Mouse (Mus musculus): ENCODE measurements around the gene Cnn1. TPM values are rescaled to one million over a fixed set of nuclear protein-coding genes. Genes with fewer than 3 reads are reported as not detected.

The Cnn1 gene
- total and polyA plus RNA-seq, 3 experiments, result not detected

DNA sequence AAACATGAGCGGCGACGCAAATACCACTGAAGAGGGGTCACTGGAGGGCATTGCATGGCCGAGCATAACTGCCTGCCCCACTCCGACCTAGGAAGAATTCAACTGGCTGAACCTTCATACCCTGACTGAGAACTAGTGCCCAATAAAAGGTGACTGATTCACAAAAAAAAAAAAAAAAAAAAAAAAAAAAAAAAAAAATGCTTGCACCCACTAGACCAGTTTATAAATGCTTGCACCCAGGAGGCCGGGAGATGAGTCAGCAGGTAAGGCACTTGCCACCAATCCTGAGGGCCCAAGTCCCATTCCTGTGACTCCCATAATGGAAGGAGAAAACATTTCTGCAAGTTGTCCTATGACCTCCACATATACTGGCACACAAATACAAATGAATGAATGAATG is 6.3 kb upstream of the Cnn1 start:
- dilution Hi-C loops (cut with MboI; ENCODE audit: extremely low pct_ligation_motif_present, extremely low pct_unique_long_range_greater_than_20kb, low sequenced_read_pairs), result no loop called here
- Histone ChIP-seq H3K4me3 (replicated peaks in 1 of 3; ENCODE audit: low read depth in 2 of 3, low read length in 2 of 3, poor library complexity in 1 of 3) (no peak overlapping the region), H3K27ac (ENCODE audit: insufficient read depth, low read depth) (no peak overlapping the region), H3K27me3 (replicated peaks) (peaks cover 15% of the 10 kb centered on the region), H3K79me2 (replicated peaks; ENCODE audit: control insufficient read depth, extremely low read depth, insufficient read depth, poor library complexity, severe bottlenecking) (no peaks in the 10 kb centered on the region), H3K9ac (ENCODE audit: insufficient read depth, low read depth) (no peak overlapping the region), H3K9me3 (replicated peaks; ENCODE audit: low read length) (no peaks in the 10 kb centered on the region), H3K4me2 (ENCODE audit: insufficient read depth, low read depth, poor library complexity, severe bottlenecking) (no peak overlapping the region), H3K4me1 (ENCODE audit: control insufficient read depth in 1 of 2, insufficient read depth in 2 of 2) (peaks cover 4 to 7% of the 10 kb centered on the region in 2 experiments; a peak in 2 of 4 replicates), H3K36me3 (replicated peaks in 1 of 2; ENCODE audit: control insufficient read depth in 1 of 2, insufficient read depth in 1 of 2, low read length in 1 of 2) (no peaks in the 10 kb centered on the region)
- DNase-seq (ENCODE audit: extremely low read depth), result no peak
- in situ Hi-C loops (cut with MboI; ENCODE audit: low pct_ligation_motif_present, low pct_unique_long_range_greater_than_20kb, low sequenced_read_pairs), result no loop called here
- TF ChIP-seq SMC3 (IDR thresholded peaks at IDR 0.05; ENCODE audit: low read depth, low read length) (no peak), SIN3A (IDR thresholded peaks at IDR 0.05; ENCODE audit: low read length) (no peak), ZMIZ1 (IDR thresholded peaks at IDR 0.05; ENCODE audit: low read depth, low read length) (no peak), KAT2A (IDR thresholded peaks at IDR 0.05; ENCODE audit: insufficient replicate concordance, low read length) (no peak), ZNF384 (IDR thresholded peaks at IDR 0.05; ENCODE audit: low read depth, low read length) (0 out of 2 replicates have a peak, but pooled peaks have one; percentile 25), JUND (conservative IDR thresholded peaks at IDR 0.05; ENCODE audit: low read depth, low read length) (no peak), JUN (IDR thresholded peaks at IDR 0.05; ENCODE audit: insufficient read depth, low read depth, low read length) (no peak)

DNA sequence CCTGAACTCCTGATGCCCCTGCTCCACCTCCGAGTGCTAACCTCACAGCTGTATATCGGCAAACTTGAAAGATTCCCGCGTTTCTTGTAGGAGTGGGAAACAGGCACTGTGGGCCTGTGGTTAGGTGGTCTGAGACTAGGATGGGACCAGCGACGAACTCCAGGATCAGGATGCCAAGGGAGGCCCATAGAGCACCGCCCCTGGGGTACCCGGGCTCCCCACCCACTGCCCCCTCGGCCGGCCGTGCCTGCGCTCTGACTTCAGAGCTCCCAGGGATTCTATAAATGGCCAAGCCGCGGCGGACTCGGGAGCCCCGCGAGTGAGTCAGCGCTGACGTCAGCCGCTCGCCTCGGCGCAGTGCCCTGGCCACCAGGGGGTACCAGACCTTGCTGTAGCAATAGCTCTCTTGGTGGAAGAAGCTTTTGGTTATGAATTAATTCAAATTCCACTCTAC is 3.1 kb upstream of the Cnn1 start:
- H3K9me3 ChIP-seq (replicated peaks; ENCODE audit: low read length), result no peaks in the 10 kb centered on the region
- no peak overlapping the region for H3K27ac ChIP-seq (ENCODE audit: insufficient read depth, low read depth)
- peak overlapping the region; percentile 73 for H3K9ac ChIP-seq (ENCODE audit: insufficient read depth, low read depth)
- no peaks in the 10 kb centered on the region for H3K36me3 ChIP-seq (replicated peaks in 1 of 2; ENCODE audit: control insufficient read depth in 1 of 2, insufficient read depth in 1 of 2, low read length in 1 of 2)
- peaks cover 38% of the 10 kb centered on the region for H3K27me3 ChIP-seq (replicated peaks)
- in situ Hi-C loops (cut with MboI; ENCODE audit: low pct_ligation_motif_present, low pct_unique_long_range_greater_than_20kb, low sequenced_read_pairs), result no loop called here
- peak overlapping the region; percentile 96 for H3K4me2 ChIP-seq (ENCODE audit: insufficient read depth, low read depth, poor library complexity, severe bottlenecking)
- peak; percentile 72 for DNase-seq (ENCODE audit: extremely low read depth)
- no peaks in the 10 kb centered on the region for H3K79me2 ChIP-seq (replicated peaks; ENCODE audit: control insufficient read depth, extremely low read depth, insufficient read depth, poor library complexity, severe bottlenecking)
- H3K4me1 ChIP-seq (ENCODE audit: control insufficient read depth in 1 of 2, insufficient read depth in 2 of 2), result peaks cover 4 to 7% of the 10 kb centered on the region in 2 experiments; a peak in 2 of 4 replicates
- dilution Hi-C loops (cut with MboI; ENCODE audit: extremely low pct_ligation_motif_present, extremely low pct_unique_long_range_greater_than_20kb, low sequenced_read_pairs), result no loop called here
- H3K4me3 ChIP-seq (replicated peaks in 1 of 3; ENCODE audit: low read depth in 2 of 3, low read length in 2 of 3, poor library complexity in 1 of 3), result peak overlapping the region; percentile 13 to 59 (median 41)
- no peak for TF ChIP-seq EP300 (IDR thresholded peaks at IDR 0.05; ENCODE audit: low read length)
- TF ChIP-seq MEF2A (IDR thresholded peaks at IDR 0.05; ENCODE audit: borderline replicate concordance, low read depth, low read length), result peak; percentile 80
- no peak for TF ChIP-seq POLR2A (IDR thresholded peaks at IDR 0.05; ENCODE audit: low read depth, low read length)
- no peak for TF ChIP-seq TCF12 (IDR thresholded peaks at IDR 0.05; ENCODE audit: low read depth, low read length)
- no peak for TF ChIP-seq MXI1 (IDR thresholded peaks at IDR 0.05; ENCODE audit: low read depth, low read length)
- TF ChIP-seq POLR2AphosphoS2 (IDR thresholded peaks at IDR 0.05; ENCODE audit: low read depth, low read length), result no peak
- TF ChIP-seq ELF1 (IDR thresholded peaks at IDR 0.05; ENCODE audit: low read depth, low read length), result 0 out of 2 replicates have a peak, but pooled peaks have one; percentile 16
- TF ChIP-seq JUN (IDR thresholded peaks at IDR 0.05; ENCODE audit: insufficient read depth, low read depth, low read length), result peak; percentile 60
- TF ChIP-seq MAFK (IDR thresholded peaks at IDR 0.05; ENCODE audit: insufficient replicate concordance, low read length), result no peak
- no peak for TF ChIP-seq ZMIZ1 (IDR thresholded peaks at IDR 0.05; ENCODE audit: low read depth, low read length)
- no peak for TF ChIP-seq MYC (IDR thresholded peaks at IDR 0.05; ENCODE audit: low read depth, low read length)
- no peak for TF ChIP-seq MAZ (IDR thresholded peaks at IDR 0.05; ENCODE audit: low read depth, low read length)
- TF ChIP-seq USF2 (conservative IDR thresholded peaks at IDR 0.05; ENCODE audit: low read depth, low read length), result no peak
- TF ChIP-seq ZKSCAN1 (IDR thresholded peaks at IDR 0.05; ENCODE audit: borderline replicate concordance, low read depth, low read length), result no peak
- TF ChIP-seq RAD21 (IDR thresholded peaks at IDR 0.05; ENCODE audit: low read depth, low read length), result peak; percentile 44
- TF ChIP-seq IRF4 (IDR thresholded peaks at IDR 0.05; ENCODE audit: low read depth, low read length), result 0 out of 2 replicates have a peak, but pooled peaks have one; percentile 4
- TF ChIP-seq GABPA (IDR thresholded peaks at IDR 0.05; ENCODE audit: insufficient replicate concordance, low read depth, low read length), result no peak
- TF ChIP-seq USF1 (IDR thresholded peaks at IDR 0.05; ENCODE audit: low read depth, low read length), result no peak
- peak; percentile 58 for TF ChIP-seq JUND (conservative IDR thresholded peaks at IDR 0.05; ENCODE audit: low read depth, low read length)
- TF ChIP-seq TBP (conservative IDR thresholded peaks at IDR 0.05; ENCODE audit: low read depth, low read length), result no peak
- TF ChIP-seq NELFE (IDR thresholded peaks at IDR 0.05; ENCODE audit: low read depth, low read length), result no peak
- no peak for TF ChIP-seq ZNF384 (IDR thresholded peaks at IDR 0.05; ENCODE audit: low read depth, low read length)
- no peak for TF ChIP-seq UBTF (IDR thresholded peaks at IDR 0.05; ENCODE audit: low read depth, low read length)
- TF ChIP-seq CHD2 (IDR thresholded peaks at IDR 0.05; ENCODE audit: low read length), result no peak
- TF ChIP-seq HCFC1 (IDR thresholded peaks at IDR 0.05; ENCODE audit: low read depth, low read length), result no peak
- no peak for TF ChIP-seq RCOR1 (conservative IDR thresholded peaks at IDR 0.05; ENCODE audit: low read depth, low read length)
- TF ChIP-seq PAX5 (IDR thresholded peaks at IDR 0.05; ENCODE audit: low read length), result no peak
- TF ChIP-seq ZC3H11A (IDR thresholded peaks at IDR 0.05; ENCODE audit: low read depth, low read length), result no peak
- TF ChIP-seq CHD1 (IDR thresholded peaks at IDR 0.05; ENCODE audit: low read depth, low read length), result no peak
- TF ChIP-seq MAX (IDR thresholded peaks at IDR 0.05; ENCODE audit: low read length), result no peak

All from CH12.LX (cell line).